ENCODE assay signal across 1 mouse cellular context in genomic region chr5:136929073-136929472, GRCm38 (mm10).
A peak's percentile ranks its signal among the peaks of the same experiment; 100 is the strongest.
TF ChIP-seq lines count a peak whose summit lies in the region.

No protein-coding gene starts in this region.

TF ChIP-seq in CH12.LX, 34 proteins besides CTCF, POLR2A, EP300 and RAD21:
- TF ChIP-seq MAZ (IDR thresholded peaks at IDR 0.05; ENCODE audit: low read depth, low read length): peak; percentile 39; the same call in 1 of the 2 replicates
- no peak for TF ChIP-seq MYC (IDR thresholded peaks at IDR 0.05; ENCODE audit: low read depth, low read length)
- TF ChIP-seq ZC3H11A (IDR thresholded peaks at IDR 0.05; ENCODE audit: low read depth, low read length): peak; percentile 51
- TF ChIP-seq SMC3 (IDR thresholded peaks at IDR 0.05; ENCODE audit: low read depth, low read length): peak; percentile 91
- no peak for TF ChIP-seq MAFK (IDR thresholded peaks at IDR 0.05; ENCODE audit: insufficient replicate concordance, low read length)
